ENCODE assay signal across 19 mouse cellular contexts in genomic region chr10:39137766-39138165, GRCm38 (mm10). TPM values are rescaled to one million over a fixed set of nuclear protein-coding genes. Genes with fewer than 3 reads are reported as not detected.
"Had no signal": no experiment of that assay in that cellular context is flagged by ENCODE, and none has a peak within 500 bp of the region (broad histone marks: within the 10 kb centered on the region; RNA-seq: fewer than 3 reads in every experiment).

No protein-coding gene starts in this region.

- H3K4me2 ChIP-seq: limb, embryonic 13.5 days; liver, embryonic 12.5 days; liver, embryonic 15.5 days; lung, embryonic 15.5 days; midbrain, embryonic 13.5 days had no signal

- DNase-seq: kidney, adult 2 months; kidney, postnatal 25 days; liver; lung, adult 18-20 months; lung, postnatal 10 days; lung, postnatal 36 days had no signal

- ATAC-seq: inflammation-experienced regulatory T-cells, adult 6 months; intestine, embryonic 16.5 days; liver, embryonic 12.5 days; midbrain, embryonic 13.5 days had no signal

- H3K27ac ChIP-seq: kidney, postnatal 0 days; limb, embryonic 10.5 days; limb, embryonic 13.5 days; liver, embryonic 12.5 days; liver, embryonic 15.5 days; lung, embryonic 15.5 days; midbrain, embryonic 10.5 days; midbrain, embryonic 13.5 days had no signal

- H3K9ac ChIP-seq: limb, embryonic 13.5 days; liver, embryonic 12.5 days; liver, embryonic 15.5 days; lung, embryonic 15.5 days; midbrain, embryonic 13.5 days had no signal

- H3K4me3 ChIP-seq: limb, embryonic 10.5 days; limb, embryonic 13.5 days; liver, embryonic 12.5 days; liver, embryonic 15.5 days; lung, embryonic 15.5 days; megakaryocyte, embryonic 14.5 days; midbrain, embryonic 10.5 days; midbrain, embryonic 13.5 days had no signal

- H3K9me3 ChIP-seq: limb, embryonic 10.5 days; limb, embryonic 13.5 days; liver, embryonic 12.5 days; liver, embryonic 15.5 days; lung, embryonic 15.5 days; megakaryocyte, embryonic 14.5 days; midbrain, embryonic 10.5 days; midbrain, embryonic 13.5 days had no signal

- H3K27me3 ChIP-seq: limb, embryonic 13.5 days; liver, embryonic 12.5 days; liver, embryonic 15.5 days; lung, embryonic 15.5 days; megakaryocyte, embryonic 14.5 days; midbrain, embryonic 13.5 days had no signal

RNA-seq across cellular contexts. Expression of gene Ccn6, which starts 25.8 kb away (rescaled TPM):
- polyA plus RNA-seq: large intestine, adult 2 months; liver, embryonic 12.5 days; liver, embryonic 15.5 days; testis, adult 2 months had no signal
